10 mouse cellular contexts compared by ENCODE assay signal in the genomic region with DNA sequence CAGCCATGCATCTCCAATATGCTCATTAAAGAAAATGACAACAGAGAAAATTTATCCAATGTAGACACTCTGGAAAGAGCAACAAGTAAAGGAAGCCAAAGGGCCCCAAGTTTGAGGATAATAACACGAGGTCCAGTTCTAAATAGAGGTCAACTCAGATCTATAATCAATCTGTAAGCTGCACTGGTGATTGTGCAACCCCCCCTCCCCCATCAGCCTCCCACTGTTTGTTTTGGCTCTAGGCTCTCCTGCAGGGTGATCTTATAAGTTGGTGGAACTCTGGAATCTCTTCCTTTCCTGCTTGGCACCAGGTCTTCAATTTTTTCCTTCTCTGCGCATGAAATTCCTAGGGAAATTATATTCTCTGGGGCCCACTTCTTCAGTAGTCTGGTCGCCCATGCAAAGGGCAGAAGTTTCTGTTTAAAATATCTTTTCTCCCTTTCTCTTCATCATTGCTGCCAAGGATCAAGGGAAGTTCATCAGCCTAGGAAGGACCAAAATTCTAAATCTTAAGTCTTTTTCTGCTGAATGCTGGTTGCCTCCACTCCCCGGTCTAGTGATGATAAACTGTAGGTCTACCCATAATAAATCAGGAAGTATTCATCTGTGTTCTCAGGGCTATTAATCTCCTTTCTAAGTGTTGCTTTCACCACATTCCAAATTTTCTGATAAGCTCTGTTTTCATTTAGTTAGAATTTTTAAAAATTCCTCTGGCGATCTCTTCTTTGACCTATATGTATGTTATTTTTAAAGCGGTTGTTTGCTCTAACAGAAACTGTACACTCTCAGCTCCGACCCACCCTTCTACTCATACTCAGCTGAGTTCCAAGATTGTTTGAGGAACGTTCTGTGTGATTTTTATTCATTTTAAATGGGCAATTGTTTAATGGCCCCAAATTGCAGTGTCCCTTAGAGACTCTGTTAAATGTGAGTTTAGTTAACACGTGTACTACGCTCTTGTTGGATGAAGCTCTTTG. TPM values are rescaled to one million over a fixed set of nuclear protein-coding genes. Genes with fewer than 3 reads are reported as not detected.
DNase-seq lines count a peak whose midpoint lies in the region; ATAC-seq and TF ChIP-seq lines count a peak whose summit lies in the region.
"Had no signal": no experiment of that assay in that cellular context is flagged by ENCODE, and none has a peak within 500 bp of the region (broad histone marks: within the 10 kb centered on the region; RNA-seq: fewer than 3 reads in every experiment).

No protein-coding gene starts in this region.

- 39% methylated on average over 10 of the region's 10 CpGs for WGBS in kidney, embryonic 16.5 days
- WGBS in stomach, embryonic 16.5 days = 32% methylated on average over 10 of the region's 10 CpGs
- 79% methylated on average over 10 of the region's 10 CpGs for WGBS in cerebellum, adult 2 months

- ATAC-seq in kidney, embryonic 16.5 days (ENCODE audit: low FRiP score, low TSS enrichment) = peak; percentile 93
- peak; percentile 44; the same call in 1 of the 2 replicates for ATAC-seq in stomach, embryonic 16.5 days (ENCODE audit: insufficient read depth, low FRiP score)

- no peak overlapping the region for H3K4me3 ChIP-seq in kidney, embryonic 16.5 days (ENCODE audit: low read length)
- H3K4me3 ChIP-seq in stomach, embryonic 16.5 days (replicated peaks; ENCODE audit: low read length) = no peak overlapping the region
- H3K4me3 ChIP-seq in cerebellum, adult 2 months (replicated peaks; ENCODE audit: insufficient read depth, low read depth, low read length) = no peak overlapping the region
- H3K4me3 ChIP-seq: liver, embryonic 15.5 days had no signal

- DNase-seq in gastrocnemius, adult 18-20 months (ENCODE audit: low spot score) = peak; percentile 11
- DNase-seq in gastrocnemius, postnatal 10 days = no peak
- peak; percentile 22 for DNase-seq in ovary, postnatal 14 days (ENCODE audit: low spot score)
- no peak for DNase-seq in ovary, adult 18-20 months (ENCODE audit: low spot score)
- DNase-seq in cerebellum, adult 2 months = no peak
- no peak for DNase-seq in spleen, postnatal 14 days (ENCODE audit: low spot score in 2 of 2)

- H3K9me3 ChIP-seq in kidney, embryonic 16.5 days (ENCODE audit: low read length) = no peaks in the 10 kb centered on the region
- no peaks in the 10 kb centered on the region for H3K9me3 ChIP-seq in stomach, embryonic 16.5 days (replicated peaks; ENCODE audit: control insufficient read depth, low read length)
- H3K9me3 ChIP-seq: liver, embryonic 15.5 days had no signal

- H3K27ac ChIP-seq in kidney, embryonic 16.5 days (ENCODE audit: low read length) = peak overlapping the region; percentile 32; the same call in 1 of the 2 replicates
- H3K27ac ChIP-seq in stomach, embryonic 16.5 days (ENCODE audit: low read length) = 0 out of 2 replicates have a peak overlapping the region, but pooled peaks have one; percentile 14
- H3K27ac ChIP-seq in cerebellum, adult 2 months (ENCODE audit: insufficient read depth, low read length) = no peak overlapping the region
- H3K27ac ChIP-seq: hindbrain, embryonic 14.5 days; liver, embryonic 15.5 days had no signal

- TF ChIP-seq POLR2A in cerebellum, adult 2 months (IDR thresholded peaks at IDR 0.05; ENCODE audit: borderline replicate concordance, insufficient read depth, low read length) = no peak

- H3K27me3 ChIP-seq in kidney, embryonic 16.5 days (ENCODE audit: insufficient read depth, low read length) = no peaks in the 10 kb centered on the region
- no peaks in the 10 kb centered on the region for H3K27me3 ChIP-seq in stomach, embryonic 16.5 days (ENCODE audit: control insufficient read depth, insufficient read depth, low read length)
- H3K27me3 ChIP-seq in cerebellum, adult 2 months (ENCODE audit: control insufficient read depth, insufficient read depth, low read length) = no peaks in the 10 kb centered on the region
- H3K27me3 ChIP-seq: liver, embryonic 15.5 days had no signal

- H3K4me1 ChIP-seq in kidney, embryonic 16.5 days (ENCODE audit: insufficient read depth, low read length) = 0 out of 2 replicates have a peak, but pooled peaks cover 3% of the 10 kb centered on the region
- H3K4me1 ChIP-seq in stomach, embryonic 16.5 days (ENCODE audit: control insufficient read depth, insufficient read depth, low read length) = no peaks in the 10 kb centered on the region; the same call in 1 of the 2 replicates
- H3K4me1 ChIP-seq in cerebellum, adult 2 months (ENCODE audit: control insufficient read depth, insufficient read depth, low read length) = no peaks in the 10 kb centered on the region
- H3K4me1 ChIP-seq: liver, embryonic 15.5 days had no signal

- H3K4me2 ChIP-seq in kidney, embryonic 16.5 days (replicated peaks; ENCODE audit: low read depth, low read length) = no peak overlapping the region
- no peak overlapping the region for H3K4me2 ChIP-seq in stomach, embryonic 16.5 days (ENCODE audit: low read depth, low read length)
- H3K4me2 ChIP-seq: hindbrain, embryonic 14.5 days; liver, embryonic 15.5 days had no signal

- no peak for TF ChIP-seq CTCF in cerebellum, adult 2 months (IDR thresholded peaks at IDR 0.05; ENCODE audit: borderline replicate concordance, insufficient read depth, low read depth, low read length)

- H3K36me3 ChIP-seq in kidney, embryonic 16.5 days (ENCODE audit: insufficient read depth, low read length) = no peaks in the 10 kb centered on the region
- H3K36me3 ChIP-seq in stomach, embryonic 16.5 days (ENCODE audit: control insufficient read depth, insufficient read depth, low read length) = no peaks in the 10 kb centered on the region
- H3K36me3 ChIP-seq: liver, embryonic 15.5 days had no signal

- H3K9ac ChIP-seq in kidney, embryonic 16.5 days (replicated peaks; ENCODE audit: low read length) = no peak overlapping the region
- H3K9ac ChIP-seq in stomach, embryonic 16.5 days (ENCODE audit: low read length) = no peak overlapping the region
- H3K9ac ChIP-seq: hindbrain, embryonic 14.5 days; liver, embryonic 15.5 days had no signal

RNA-seq across cellular contexts. Expression of a gene that starts 24.4 kb away (rescaled TPM):
- total RNA-seq in gastrocnemius, adult 18-20 months (2021) = 1 to 10 TPM; 1.3 to 2.6 TPM
- total RNA-seq in gastrocnemius, postnatal 10 days (2021) = 1 to 10 TPM; 3.7 to 9.1 TPM
- polyA plus RNA-seq in kidney, embryonic 16.5 days (2015; fragmentation: Nextera tagmentation; extraction: Ambion mirVana) = 22.5 and 26.2 TPM in 2 replicates
- polyA plus RNA-seq in stomach, embryonic 16.5 days (2015; fragmentation: Nextera tagmentation; extraction: Ambion mirVana) = 85.5 and 91.9 TPM in 2 replicates
- polyA plus RNA-seq in cerebellum, adult 2 months (2012; rRNA removed) = 7.9 and 9.3 TPM in 2 replicates

Comparison
In these comparisons a context has a peak if more than half of its experiments do, and no peak if none do; other contexts are left out.
1. DNase-seq: peak in gastrocnemius, adult 18-20 months (single experiment) and ovary, postnatal 14 days (single experiment); none in gastrocnemius, postnatal 10 days (single experiment), ovary, adult 18-20 months (single experiment), cerebellum, adult 2 months (0 of 2) and spleen, postnatal 14 days (0 of 2).